Mouse (Mus musculus) forebrain, embryonic 11.5 days (tissue): ENCODE measurements around the gene H2-Q10. TPM values are rescaled to one million over a fixed set of nuclear protein-coding genes. Genes with fewer than 3 reads are reported as not detected.
"Not testable (repeated sequence)": the region's sequence is repeated elsewhere in the genome, so short reads cannot be mapped to it uniquely, and the experiment has no call there.

Experiments used
- ATAC-seq: fragments of 200-750 bp; cut with Nextera tagmentation; replicated peaks from 2 replicates; pipeline ENCODE4 v1.8.0; 2017; ENCODE audit warnings: moderate TSS enrichment; ENCODE audit not compliant: low FRiP score
- DNase-seq: peaks from one replicate; pipeline ENCODE4 v3.0.0-alpha.2; 2017; ENCODE audit warnings: low spot score
- H3K27ac ChIP-seq: fragments of 300-500 bp; sonication (generic); 2 replicates; pipeline ENCODE4 v1.5.1; 2014; ENCODE audit warnings: low read depth, low read length
- H3K27me3 ChIP-seq: fragments of 300-500 bp; sonication (generic); 2 replicates; pipeline ENCODE4 v1.6.1; 2014; ENCODE audit warnings: mild to moderate bottlenecking, low read length, mixed read lengths; ENCODE audit not compliant: control insufficient read depth, insufficient read depth
- H3K36me3 ChIP-seq: fragments of 300-500 bp; sonication (generic); 2 replicates; pipeline ENCODE4 v1.6.1; 2014; ENCODE audit warnings: mild to moderate bottlenecking, low read length, moderate library complexity, mixed read lengths; ENCODE audit not compliant: control insufficient read depth, insufficient read depth
- H3K4me1 ChIP-seq: fragments of 300-500 bp; sonication (generic); replicated peaks from 2 replicates; pipeline ENCODE4 v1.6.1; 2014; ENCODE audit warnings: low read length, mixed read lengths; ENCODE audit not compliant: control insufficient read depth, insufficient read depth
- H3K4me2 ChIP-seq: fragments of 300-500 bp; sonication (generic); 2 replicates; pipeline ENCODE4 v1.6.1; 2014; ENCODE audit warnings: low read depth, mild to moderate bottlenecking, low read length, moderate library complexity, mixed read lengths; ENCODE audit not compliant: severe bottlenecking
- H3K4me3 ChIP-seq: fragments of 300-500 bp; sonication (generic); 2 replicates; pipeline ENCODE4 v1.5.1; 2014; ENCODE audit warnings: low read depth, low read length
- H3K9ac ChIP-seq: fragments of 300-500 bp; sonication (generic); 2 replicates; pipeline ENCODE4 v1.6.1; 2014; ENCODE audit warnings: low read length
- H3K9me3 ChIP-seq: fragments of 300-500 bp; sonication (generic); 2 replicates; pipeline ENCODE4 v1.6.1; 2016; ENCODE audit warnings: low read length, mixed read lengths; ENCODE audit not compliant: control insufficient read depth
- WGBS: fragments of 180-500 bp; shearing (Covaris S2); extraction: QIAGEN DNeasy Blood & Tissue Kit; methylation state at CpG from one replicate; pipeline ENCODE4 v1.1.7; 2014; 5-methylcytosine and 5-hydroxymethylcytosine counted together
- polyA plus RNA-seq: library from polyadenylated mRNA; unstranded; fragments of >200 nt; fragmentation: Nextera tagmentation; extraction: Ambion mirVana; gene quantifications from 2 replicates; pipeline ENCODE4 v1.2.1, GENCODE M21; 2014

H2-Q10 gene
- polyA plus RNA-seq, 1 experiment from 2014 or later: 0.07 TPM

GRCm38 (mm10) chr17:35505776-35506175, 35.9 kb downstream of the H2-Q10 start, which contains the start of gene Pou5f1:
Pou5f1 (plus strand) TSS chr17:35506018.
- Histone ChIP-seq H3K36me3 (no peaks in the 10 kb centered on the region), H3K4me3 (no peak within 1 kb of the TSS), H3K27ac (no peak within 1 kb of the TSS), H3K9ac (no peak within 1 kb of the TSS), H3K9me3 (no peaks in the 10 kb centered on the region), H3K4me1 (no peaks in the 10 kb centered on the region; the same call in 1 of the 2 replicates), H3K4me2 (no peak within 1 kb of the TSS), H3K27me3 (peaks cover 25% of the 10 kb centered on the region)
- DNase-seq (no peak), ATAC-seq (no peak)
- WGBS: 22% methylated on average over 12 of the region's 13 CpGs

GRCm38 (mm10) chr17:35506881-35507280, 37.0 kb downstream of the H2-Q10 start:
- Histone ChIP-seq H3K36me3 (no peaks in the 10 kb centered on the region), H3K9me3 (no peaks in the 10 kb centered on the region), H3K4me2 (no peak overlapping the region), H3K9ac (no peak overlapping the region), H3K27ac (no peak overlapping the region), H3K4me1 (no peaks in the 10 kb centered on the region; the same call in 1 of the 2 replicates), H3K4me3 (no peak overlapping the region), H3K27me3 (peaks cover 25% of the 10 kb centered on the region)
- WGBS: 7% methylated on average over 10 of the region's 10 CpGs
- ATAC-seq (no peak), DNase-seq (no peak)

GRCm38 (mm10) chr17:35507556-35508260, 37.8 kb downstream of the H2-Q10 start:
- WGBS: 17% methylated on average over 13 of the region's 13 CpGs
- peaks cover 25% of the 10 kb centered on the region for H3K27me3 ChIP-seq

GRCm38 (mm10) chr17:35508279-35508678, 38.4 kb downstream of the H2-Q10 start:
- 43% methylated on average over 5 of the region's 5 CpGs for WGBS

More at GRCm38 (mm10) chr17:35507556-35508260, 37.8 kb downstream of the H2-Q10 start:
- no peaks in the 10 kb centered on the region; the same call in 1 of the 2 replicates for H3K4me1 ChIP-seq
- H3K9ac ChIP-seq: no peak overlapping the region
- DNase-seq: no peak
- no peak for ATAC-seq
- no peak overlapping the region for H3K27ac ChIP-seq
- no peak overlapping the region for H3K4me2 ChIP-seq
- no peak overlapping the region for H3K4me3 ChIP-seq
- no peaks in the 10 kb centered on the region for H3K36me3 ChIP-seq
- no peaks in the 10 kb centered on the region for H3K9me3 ChIP-seq

GRCm38 (mm10) chr17:35509284-35509683, 39.4 kb downstream of the H2-Q10 start:
- DNase-seq (no peak), ATAC-seq (0 out of 2 replicates have a peak, but pooled peaks have one; percentile 26)
- 34% methylated on average over 8 of the region's 8 CpGs for WGBS
- Histone ChIP-seq H3K4me2 (no peak overlapping the region), H3K27me3 (peaks cover 25% of the 10 kb centered on the region), H3K9ac (peak overlapping the region; percentile 27; the same call in 1 of the 2 replicates), H3K27ac (no peak overlapping the region), H3K36me3 (no peaks in the 10 kb centered on the region), H3K4me3 (no peak overlapping the region), H3K4me1 (no peaks in the 10 kb centered on the region; the same call in 1 of the 2 replicates), H3K9me3 (no peaks in the 10 kb centered on the region)

More at GRCm38 (mm10) chr17:35508279-35508678, 38.4 kb downstream of the H2-Q10 start:
- ATAC-seq, H3K4me2 ChIP-seq, H3K9ac ChIP-seq, H3K4me1 ChIP-seq, DNase-seq, H3K4me3 ChIP-seq, H3K27ac ChIP-seq, H3K36me3 ChIP-seq, H3K9me3 ChIP-seq: not testable (repeated sequence)
- peaks cover 25% of the 10 kb centered on the region for H3K27me3 ChIP-seq

- 94% methylated on average over 7 of the region's 7 CpGs for WGBS
- no peak for DNase-seq
- H3K9ac ChIP-seq: no peak overlapping the region
These were observed 43.2 kb downstream of the H2-Q10 start for GRCm38 (mm10) chr17:35512916-35513626.

GRCm38 (mm10) chr17:35513886-35514285, 44.0 kb downstream of the H2-Q10 start:
- DNase-seq (peak; percentile 87), ATAC-seq (no peak)
- Histone ChIP-seq H3K4me2 (no peak overlapping the region), H3K9me3 (no peaks in the 10 kb centered on the region), H3K27me3 (peaks cover under 1% of the 10 kb centered on the region; the same call in 1 of the 2 replicates), H3K4me3 (no peak overlapping the region), H3K4me1 (peaks cover 18% of the 10 kb centered on the region), H3K9ac (no peak overlapping the region), H3K36me3 (no peaks in the 10 kb centered on the region), H3K27ac (no peak overlapping the region)
- 12% methylated on average over 2 of the region's 2 CpGs for WGBS

More at GRCm38 (mm10) chr17:35512916-35513626, 43.2 kb downstream of the H2-Q10 start:
- ATAC-seq: no peak
- Histone ChIP-seq H3K4me3 (no peak overlapping the region), H3K9me3 (no peaks in the 10 kb centered on the region), H3K4me2 (no peak overlapping the region), H3K27me3 (peaks cover 2% of the 10 kb centered on the region; the same call in 1 of the 2 replicates), H3K36me3 (no peaks in the 10 kb centered on the region), H3K4me1 (peaks cover 17% of the 10 kb centered on the region), H3K27ac (no peak overlapping the region)

- Histone ChIP-seq H3K36me3 (no peaks in the 10 kb centered on the region), H3K27me3 (no peaks in the 10 kb centered on the region), H3K4me1 (peaks cover 18% of the 10 kb centered on the region), H3K27ac (no peak overlapping the region), H3K9me3 (no peaks in the 10 kb centered on the region), H3K4me2 (peak overlapping the region; percentile 62; the same call in 1 of the 2 replicates), H3K9ac (peak overlapping the region; percentile 61), H3K4me3 (no peak overlapping the region)
- DNase-seq (no peak), ATAC-seq (no peak)
- 69% methylated on average over 6 of the region's 6 CpGs for WGBS
These were observed 44.9 kb downstream of the H2-Q10 start for GRCm38 (mm10) chr17:35514756-35515155.
